Mouse (Mus musculus): ENCODE measurements at regions not wholly inside any gene's neighbourhood (a gene's known extent, or its start where the extent isn't known, plus 50 kb on each side); places are given as distances from the start of the nearest gene placed in this dataset.

DNA sequence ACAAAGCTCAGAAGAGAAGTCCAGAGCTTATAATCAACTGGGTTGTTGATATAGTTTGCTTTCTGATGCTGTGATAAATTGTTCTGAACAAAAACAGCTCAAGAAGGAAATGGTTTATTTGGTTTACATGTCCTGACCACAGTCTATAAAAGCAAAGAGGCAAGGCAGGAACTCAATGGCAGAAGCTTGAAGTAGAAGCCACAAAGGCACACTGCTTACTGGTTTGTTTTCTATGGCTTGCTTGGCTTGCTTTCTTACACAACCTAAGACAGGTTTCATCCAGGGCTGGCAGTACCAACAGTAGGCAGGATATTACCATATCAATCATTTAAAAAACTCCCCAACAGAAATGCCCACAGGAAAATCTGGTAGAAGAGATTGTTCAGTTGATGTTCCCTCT is 502.7 kb upstream of the Mef2c start:
- ATAC-seq (ENCODE audit: extremely low read depth, insufficient number of reproducible peaks, low FRiP score, poor library complexity, severe bottlenecking), result no peak

DNA sequence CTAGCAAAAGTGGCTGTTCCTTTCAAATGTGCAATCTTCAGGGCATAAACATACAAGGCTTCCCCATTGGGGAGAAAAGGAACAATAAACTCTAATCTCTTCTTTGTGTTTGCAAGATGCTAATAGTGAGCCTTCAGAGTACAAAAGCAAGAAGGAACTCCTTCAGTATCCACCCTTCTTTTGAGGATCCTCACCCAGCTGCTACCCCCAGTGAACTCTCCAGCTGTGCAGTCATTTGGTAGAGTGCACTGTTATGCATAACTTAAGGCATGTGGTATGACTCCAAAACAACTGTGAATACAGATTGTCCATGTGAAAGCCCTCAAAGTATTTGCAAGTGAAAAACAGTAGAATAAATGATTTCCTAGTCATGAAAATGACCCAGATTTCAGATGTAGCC is 487.1 kb upstream of the Mef2c start:
- no peak for ATAC-seq (ENCODE audit: extremely low read depth, insufficient number of reproducible peaks, low FRiP score, poor library complexity, severe bottlenecking)

DNA sequence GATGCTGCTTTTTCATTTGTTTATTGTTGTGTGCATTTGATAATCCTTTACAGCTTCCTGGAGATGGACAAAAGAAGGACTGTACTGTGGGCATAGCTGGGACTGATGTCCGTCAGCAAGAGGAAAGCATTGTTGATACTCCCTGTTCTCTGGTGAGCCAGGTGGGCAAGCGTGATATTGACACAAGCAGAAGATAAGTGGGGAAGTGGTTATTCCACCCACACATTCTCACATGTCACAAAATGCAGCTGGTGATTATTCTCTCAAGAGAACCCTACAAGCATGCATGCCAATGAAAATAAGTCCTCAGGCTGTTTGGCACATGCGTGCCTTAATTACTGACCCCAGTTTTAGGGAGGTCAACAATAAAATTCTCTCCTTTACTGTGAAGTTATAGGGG is 483.0 kb upstream of the Mef2c start:
- ATAC-seq (ENCODE audit: extremely low read depth, insufficient number of reproducible peaks, low FRiP score, poor library complexity, severe bottlenecking), result peak; percentile 94

DNA sequence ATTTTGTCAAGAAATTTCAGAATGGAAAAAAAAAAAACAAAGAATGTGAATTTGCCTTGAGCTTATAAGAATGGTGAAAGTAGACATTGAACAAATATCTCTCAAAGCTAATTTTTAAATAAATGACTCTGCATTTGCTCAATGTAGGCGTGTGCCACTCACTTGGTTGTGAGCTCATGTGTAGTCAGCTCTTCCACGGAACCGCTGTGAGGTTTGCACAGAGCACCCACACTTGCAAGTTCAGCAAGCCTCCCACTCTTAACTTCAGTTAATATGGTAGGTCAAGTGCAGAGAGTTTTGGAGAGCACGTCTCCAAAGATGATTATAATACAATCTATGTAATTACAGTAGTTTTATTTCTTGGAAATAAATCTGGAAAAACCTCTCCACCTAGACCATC is 479.9 kb upstream of the Mef2c start:
- no peak for ATAC-seq (ENCODE audit: extremely low read depth, insufficient number of reproducible peaks, low FRiP score, poor library complexity, severe bottlenecking)

DNA sequence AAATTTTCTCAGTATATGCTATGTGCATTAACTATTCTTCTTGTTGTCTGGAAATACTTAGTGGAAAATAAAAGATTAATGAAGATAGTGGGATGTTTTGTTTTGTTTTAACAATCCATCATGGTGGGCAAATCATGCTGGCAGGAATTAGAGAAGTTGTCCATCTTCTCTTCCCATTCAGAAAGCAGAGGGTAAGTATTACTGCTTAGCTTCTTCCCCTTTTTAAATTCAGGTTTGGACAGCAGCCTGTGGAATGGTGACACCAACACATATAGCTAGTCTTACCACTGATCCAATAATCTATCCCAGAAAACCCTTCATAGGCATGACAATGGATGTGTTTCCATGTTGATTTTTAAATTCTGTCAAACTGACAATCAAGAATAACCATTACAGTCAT is 467.9 kb upstream of the Mef2c start:
- no peak for ATAC-seq (ENCODE audit: extremely low read depth, insufficient number of reproducible peaks, low FRiP score, poor library complexity, severe bottlenecking)

GRCm38 (mm10) chr13:83041506-83041905 is 462.3 kb upstream of the Mef2c start:
- ATAC-seq (ENCODE audit: extremely low read depth, insufficient number of reproducible peaks, low FRiP score, poor library complexity, severe bottlenecking), result peak; percentile 39; the same call in 1 of the 2 replicates

GRCm38 (mm10) chr13:83045516-83045915 is 458.3 kb upstream of the Mef2c start:
- ATAC-seq (ENCODE audit: extremely low read depth, insufficient number of reproducible peaks, low FRiP score, poor library complexity, severe bottlenecking), result peak; percentile 82

DNA sequence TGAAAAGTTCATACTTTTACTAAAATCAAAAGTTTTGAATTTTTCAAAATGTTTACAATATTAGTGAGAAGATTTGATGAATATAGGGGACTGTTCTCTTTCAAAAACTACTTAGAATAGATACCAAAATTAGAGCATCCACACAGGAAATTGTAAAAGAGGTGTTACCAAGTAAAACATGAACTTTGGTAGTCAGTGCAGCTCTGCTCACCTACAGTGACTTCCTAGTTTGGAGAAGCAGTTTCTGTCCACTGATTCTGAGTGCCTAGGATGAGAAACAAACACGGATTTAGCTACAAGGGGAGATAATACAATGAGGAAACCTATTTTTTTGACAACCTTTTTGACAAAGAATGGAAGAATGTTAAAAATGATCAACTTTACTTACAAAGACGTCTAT is 457.9 kb upstream of the Mef2c start:
- ATAC-seq (ENCODE audit: extremely low read depth, insufficient number of reproducible peaks, low FRiP score, poor library complexity, severe bottlenecking), result peak; percentile 55; the same call in 1 of the 2 replicates

- ATAC-seq (ENCODE audit: extremely low read depth, insufficient number of reproducible peaks, low FRiP score, poor library complexity, severe bottlenecking), result no peak
Measured at GRCm38 (mm10) chr13:83046571-83047123, 457.2 kb upstream of the Mef2c start.

DNA sequence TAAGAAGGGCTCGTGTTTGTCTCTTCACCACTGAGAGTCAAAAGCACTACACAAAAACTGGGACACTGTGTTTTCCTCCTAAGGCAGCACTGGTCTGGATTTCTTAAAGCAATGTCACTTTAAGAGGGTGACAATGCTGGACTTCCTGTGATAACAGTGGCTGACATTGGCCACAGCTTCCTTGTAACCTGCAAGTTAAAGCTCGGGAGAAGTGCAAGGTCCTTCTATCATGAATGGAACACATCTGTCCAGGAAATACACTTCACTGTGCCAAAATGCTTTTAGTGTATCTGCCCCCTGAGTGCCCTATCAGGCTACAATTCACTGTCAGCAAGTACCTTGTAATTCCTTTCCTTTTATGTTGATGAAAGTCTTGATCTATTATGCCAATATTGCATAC is 448.0 kb upstream of the Mef2c start:
- no peak for ATAC-seq (ENCODE audit: extremely low read depth, insufficient number of reproducible peaks, low FRiP score, poor library complexity, severe bottlenecking)

- ATAC-seq (ENCODE audit: extremely low read depth, insufficient number of reproducible peaks, low FRiP score, poor library complexity, severe bottlenecking), result peak; percentile 73; the same call in 1 of the 2 replicates
Measured at GRCm38 (mm10) chr13:83056415-83056814, 447.4 kb upstream of the Mef2c start.

DNA sequence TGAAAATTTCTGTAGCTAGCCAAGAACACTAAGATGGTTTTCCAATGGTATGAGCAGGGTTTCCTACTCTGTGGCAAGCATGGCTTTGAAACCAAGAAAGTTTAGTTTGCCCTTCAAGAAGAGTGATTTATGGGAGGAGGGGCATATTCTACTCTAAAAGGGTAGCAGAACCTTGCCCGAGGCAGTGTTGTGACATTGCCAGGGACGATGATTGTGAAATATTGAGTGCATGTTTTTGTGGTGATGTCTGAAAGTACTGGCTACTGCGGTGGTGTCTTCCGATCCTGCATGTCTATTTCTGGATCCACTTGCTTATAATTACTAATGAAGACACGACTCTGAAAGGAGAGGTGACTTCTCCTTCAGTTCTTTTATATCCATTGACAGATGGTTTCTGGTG is 439.1 kb upstream of the Mef2c start:
- ATAC-seq (ENCODE audit: extremely low read depth, insufficient number of reproducible peaks, low FRiP score, poor library complexity, severe bottlenecking), result no peak

- ATAC-seq (ENCODE audit: extremely low read depth, insufficient number of reproducible peaks, low FRiP score, poor library complexity, severe bottlenecking), result no peak
Measured at GRCm38 (mm10) chr13:83065201-83065600, 438.6 kb upstream of the Mef2c start.

DNA sequence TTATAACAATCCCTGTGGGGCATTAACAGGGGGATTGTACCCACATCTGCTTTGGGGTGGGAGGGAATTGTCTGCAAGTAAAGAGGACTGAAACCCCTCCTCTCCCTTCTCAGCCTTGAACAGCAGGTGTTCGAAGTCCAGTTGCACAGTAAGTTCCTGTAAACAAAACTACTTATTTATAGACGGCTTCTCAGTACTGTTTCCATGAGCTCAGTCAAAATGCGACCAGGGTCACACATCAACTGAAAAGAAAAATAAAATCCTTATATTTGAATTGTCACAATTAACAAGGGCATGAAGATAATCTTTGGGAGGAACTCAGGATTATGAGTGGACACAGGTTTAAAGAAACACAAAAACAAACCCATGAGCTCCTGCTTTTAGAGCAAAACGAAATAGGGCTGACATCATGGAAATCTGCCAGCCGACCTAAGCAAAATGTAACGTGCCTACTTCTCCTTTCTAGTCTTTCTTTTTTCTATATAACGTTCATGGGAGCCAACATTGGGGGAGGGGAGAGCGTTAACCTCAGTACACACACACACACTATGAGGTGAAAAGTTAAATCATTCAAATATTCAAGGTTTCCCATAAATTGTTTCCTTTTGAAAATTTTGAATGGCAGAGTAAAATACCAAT is 437.6 kb upstream of the Mef2c start:
- peak; percentile 82 for ATAC-seq (ENCODE audit: extremely low read depth, insufficient number of reproducible peaks, low FRiP score, poor library complexity, severe bottlenecking)

DNA sequence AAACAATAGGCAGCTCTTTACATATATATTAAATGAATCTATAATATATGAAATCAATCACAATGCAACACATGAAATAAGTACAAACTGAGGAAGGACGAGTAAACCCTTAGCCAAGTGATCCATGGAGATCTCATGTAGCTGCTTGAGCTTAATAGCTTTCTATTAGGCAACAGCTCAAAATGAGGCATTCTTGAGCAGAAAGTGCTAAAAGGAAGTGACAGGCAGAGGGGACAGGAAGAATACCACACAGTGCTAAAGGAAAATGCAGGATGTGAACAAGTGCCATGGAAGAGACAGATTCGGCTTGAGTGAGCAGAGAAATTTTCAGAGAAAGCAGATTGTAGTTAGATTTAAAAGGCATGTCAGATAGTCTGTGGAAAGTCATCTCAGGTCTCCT is 436.3 kb upstream of the Mef2c start:
- no peak for ATAC-seq (ENCODE audit: extremely low read depth, insufficient number of reproducible peaks, low FRiP score, poor library complexity, severe bottlenecking)

DNA sequence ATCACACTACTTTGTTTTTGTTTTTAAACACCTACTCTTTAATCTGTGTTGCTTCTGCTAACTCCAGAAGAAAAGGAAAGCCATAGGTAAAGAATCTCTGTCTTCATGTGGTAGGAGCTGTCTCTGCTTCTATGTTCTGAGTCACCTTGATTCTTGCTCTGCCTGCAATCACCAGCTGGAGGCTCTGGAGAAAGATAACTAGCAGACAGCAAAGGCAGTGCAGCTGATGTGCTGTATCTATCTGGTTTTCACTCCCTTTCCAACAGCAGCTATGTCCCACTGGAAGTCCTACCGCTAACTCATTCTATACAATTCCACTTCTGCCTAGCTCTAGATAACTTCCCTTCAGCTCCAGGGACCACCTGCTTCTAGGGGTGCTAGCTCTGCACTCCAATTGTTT is 435.2 kb upstream of the Mef2c start:
- ATAC-seq (ENCODE audit: extremely low read depth, insufficient number of reproducible peaks, low FRiP score, poor library complexity, severe bottlenecking), result no peak

DNA sequence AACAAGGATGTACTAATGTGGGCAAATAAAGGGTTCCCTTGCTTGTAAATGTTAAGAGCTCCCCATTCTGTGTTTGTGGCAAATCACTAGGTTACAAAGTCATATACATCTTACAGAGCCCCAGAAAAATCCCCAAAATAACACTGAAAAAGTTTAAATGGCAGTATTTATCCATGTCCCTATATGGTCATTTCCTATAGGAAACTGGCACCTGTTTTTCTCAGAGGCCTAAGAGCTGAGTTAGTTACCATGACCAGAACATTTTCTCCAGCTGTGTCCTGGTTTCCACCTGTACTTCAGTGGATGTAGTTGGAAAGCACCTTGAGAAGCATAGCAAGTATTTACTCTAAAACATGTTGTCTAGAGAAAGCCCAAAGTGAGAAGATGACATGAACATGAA is 434.5 kb upstream of the Mef2c start:
- ATAC-seq (ENCODE audit: extremely low read depth, insufficient number of reproducible peaks, low FRiP score, poor library complexity, severe bottlenecking), result peak; percentile 41; the same call in 1 of the 2 replicates

- ATAC-seq (ENCODE audit: extremely low read depth, insufficient number of reproducible peaks, low FRiP score, poor library complexity, severe bottlenecking), result no peak
Measured at GRCm38 (mm10) chr13:83072073-83072472, 431.8 kb upstream of the Mef2c start.

GRCm38 (mm10) chr13:83074219-83074965 is 429.4 kb upstream of the Mef2c start:
- peak; percentile 54; the same call in 1 of the 2 replicates for ATAC-seq (ENCODE audit: extremely low read depth, insufficient number of reproducible peaks, low FRiP score, poor library complexity, severe bottlenecking)

DNA sequence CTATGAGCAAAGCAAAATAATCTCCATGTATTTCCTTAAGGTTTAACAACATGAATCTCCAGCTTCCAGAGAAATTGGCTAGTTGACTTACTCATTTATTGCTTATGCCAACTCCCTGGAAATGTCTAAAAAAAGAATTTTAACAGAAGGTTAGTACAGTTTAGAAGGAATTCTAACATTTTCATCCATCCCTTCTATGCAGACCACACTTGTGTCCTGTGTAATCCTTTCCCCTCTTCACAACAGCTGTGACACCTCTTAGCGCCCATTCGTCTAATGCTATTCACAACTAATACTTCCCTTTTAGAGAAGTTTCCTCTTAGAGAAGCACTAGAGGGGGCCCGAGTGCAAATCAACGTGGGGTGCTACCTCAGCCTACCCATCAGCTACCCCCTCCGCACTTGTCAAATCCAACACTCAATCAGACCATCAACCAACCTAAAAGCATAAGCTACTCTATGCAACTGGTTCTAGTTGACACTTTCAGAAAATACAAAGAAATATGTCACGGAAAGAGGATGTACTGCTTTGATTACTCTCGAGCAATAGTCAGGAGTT is 428.4 kb upstream of the Mef2c start:
- peak; percentile 92 for ATAC-seq (ENCODE audit: extremely low read depth, insufficient number of reproducible peaks, low FRiP score, poor library complexity, severe bottlenecking)
